Mouse (Mus musculus): Measurements from ENCODE around the gene Ppp2r2c. TPM values are rescaled to one million over a fixed set of nuclear protein-coding genes. Genes with fewer than 3 reads are reported as not detected.

Ppp2r2c gene
- polyA plus RNA-seq, 1 experiment from 2014 or later, result not detected

DNA sequence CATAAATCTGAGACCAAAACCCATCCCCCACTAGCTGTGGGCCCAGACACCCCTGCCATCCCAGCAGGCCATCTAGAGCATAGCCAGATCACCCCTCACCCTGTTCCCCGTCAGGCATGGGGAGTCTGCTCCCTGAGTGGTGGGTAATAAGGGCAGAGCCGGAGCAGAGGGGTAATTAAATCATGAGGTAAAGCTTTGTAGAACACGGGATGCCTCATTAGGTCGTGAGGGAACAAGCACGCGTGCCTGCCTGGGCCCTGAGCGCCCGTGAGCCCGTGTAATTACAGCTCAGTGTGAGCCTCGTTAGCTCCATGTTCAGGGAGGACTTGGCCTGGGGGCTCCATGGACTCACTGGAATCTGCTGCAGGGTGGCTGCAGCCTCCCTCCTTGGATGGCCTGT, 39.4 kb downstream of the Ppp2r2c start:
- Histone ChIP-seq H3K9ac (ENCODE audit: low read length) (no peak overlapping the region), H3K27ac (replicated peaks in 1 of 2; ENCODE audit: control insufficient read depth in 1 of 2, insufficient read depth in 1 of 2, low read depth in 2 of 2, low read length in 2 of 2) (no peak overlapping the region), H3K36me3 (ENCODE audit: control insufficient read depth, insufficient read depth, low read length) (no peaks in the 10 kb centered on the region), H3K4me1 (ENCODE audit: control insufficient read depth in 2 of 2, insufficient read depth in 2 of 2, low read length in 2 of 2) (no peaks in the 10 kb centered on the region), H3K9me3 (ENCODE audit: control insufficient read depth, low read length) (no peaks in the 10 kb centered on the region), H3K4me2 (ENCODE audit: low read length) (no peak overlapping the region), H3K27me3 (ENCODE audit: control insufficient read depth, insufficient read depth, low read length) (peaks cover 17% of the 10 kb centered on the region), H3K4me3 (ENCODE audit: control insufficient read depth in 1 of 2, insufficient read depth in 1 of 2, low read depth in 1 of 2, low read length in 2 of 2) (no peak overlapping the region)
- ATAC-seq (ENCODE audit: insufficient number of reproducible peaks, insufficient read depth, low FRiP score, low read depth), result no peak
- WGBS, result 60% methylated on average over 10 of the region's 10 CpGs

DNA sequence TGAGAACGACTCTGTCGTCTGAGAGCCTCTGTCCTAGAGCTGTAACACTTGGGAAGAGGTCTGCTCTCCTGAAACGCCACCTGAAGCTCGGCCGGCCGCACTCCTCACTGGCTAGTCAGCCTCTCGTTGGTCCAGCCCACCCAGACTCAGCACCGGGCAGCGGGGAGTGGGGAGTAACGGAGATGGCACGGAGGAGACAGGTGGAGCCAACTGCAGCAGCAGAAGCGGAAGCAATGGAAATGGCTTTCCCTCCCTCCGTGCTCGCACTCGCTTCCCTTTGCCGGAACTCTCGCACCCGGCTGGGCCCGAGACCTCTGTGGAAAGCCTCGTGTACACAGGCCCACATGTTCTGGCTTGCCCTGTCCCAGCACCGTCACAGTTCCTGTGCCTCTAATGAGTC, 41.2 kb downstream of the Ppp2r2c start:
- 84% methylated on average over 21 of the region's 21 CpGs for WGBS
- no peak for ATAC-seq (ENCODE audit: insufficient number of reproducible peaks, insufficient read depth, low FRiP score, low read depth)
- Histone ChIP-seq H3K27me3 (ENCODE audit: control insufficient read depth, insufficient read depth, low read length) (peaks cover 27% of the 10 kb centered on the region), H3K36me3 (ENCODE audit: control insufficient read depth, insufficient read depth, low read length) (no peaks in the 10 kb centered on the region), H3K9ac (ENCODE audit: low read length) (no peak overlapping the region), H3K4me3 (ENCODE audit: control insufficient read depth in 1 of 2, insufficient read depth in 1 of 2, low read depth in 1 of 2, low read length in 2 of 2) (no peak overlapping the region), H3K9me3 (ENCODE audit: control insufficient read depth, low read length) (no peaks in the 10 kb centered on the region), H3K4me1 (ENCODE audit: control insufficient read depth in 2 of 2, insufficient read depth in 2 of 2, low read length in 2 of 2) (no peaks in the 10 kb centered on the region), H3K4me2 (ENCODE audit: low read length) (no peak overlapping the region), H3K27ac (replicated peaks in 1 of 2; ENCODE audit: control insufficient read depth in 1 of 2, insufficient read depth in 1 of 2, low read depth in 2 of 2, low read length in 2 of 2) (no peak overlapping the region)

DNA sequence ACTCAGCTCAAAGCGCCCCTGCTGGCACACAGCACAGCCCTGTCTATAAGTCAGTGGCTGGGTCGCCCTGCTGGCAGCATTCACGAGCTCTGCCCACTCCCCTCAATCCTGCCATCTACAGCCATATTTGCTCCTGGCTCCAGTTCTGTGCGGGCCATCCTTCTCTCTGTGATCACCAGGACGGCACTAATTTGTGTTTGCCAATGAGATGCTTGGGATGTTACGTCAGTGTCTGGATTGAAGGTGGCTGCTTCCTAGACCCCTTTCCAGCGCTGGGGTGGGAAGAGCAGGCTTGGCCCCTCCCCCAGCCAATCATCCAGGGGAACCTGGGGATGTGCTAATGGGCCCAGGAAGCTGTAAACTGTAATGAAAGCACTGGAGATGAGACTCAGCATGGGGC, 42.7 kb downstream of the Ppp2r2c start:
- Histone ChIP-seq H3K9me3 (ENCODE audit: control insufficient read depth, low read length) (no peaks in the 10 kb centered on the region), H3K9ac (ENCODE audit: low read length) (no peak overlapping the region), H3K36me3 (ENCODE audit: control insufficient read depth, insufficient read depth, low read length) (no peaks in the 10 kb centered on the region), H3K27me3 (ENCODE audit: control insufficient read depth, insufficient read depth, low read length) (peaks cover 27% of the 10 kb centered on the region), H3K4me2 (ENCODE audit: low read length) (no peak overlapping the region), H3K4me1 (ENCODE audit: control insufficient read depth in 2 of 2, insufficient read depth in 2 of 2, low read length in 2 of 2) (no peaks in the 10 kb centered on the region), H3K27ac (replicated peaks in 1 of 2; ENCODE audit: control insufficient read depth in 1 of 2, insufficient read depth in 1 of 2, low read depth in 2 of 2, low read length in 2 of 2) (no peak overlapping the region), H3K4me3 (ENCODE audit: control insufficient read depth in 1 of 2, insufficient read depth in 1 of 2, low read depth in 1 of 2, low read length in 2 of 2) (no peak overlapping the region)
- no peak for ATAC-seq (ENCODE audit: insufficient number of reproducible peaks, insufficient read depth, low FRiP score, low read depth)
- 23% methylated on average over 7 of the region's 7 CpGs for WGBS

DNA sequence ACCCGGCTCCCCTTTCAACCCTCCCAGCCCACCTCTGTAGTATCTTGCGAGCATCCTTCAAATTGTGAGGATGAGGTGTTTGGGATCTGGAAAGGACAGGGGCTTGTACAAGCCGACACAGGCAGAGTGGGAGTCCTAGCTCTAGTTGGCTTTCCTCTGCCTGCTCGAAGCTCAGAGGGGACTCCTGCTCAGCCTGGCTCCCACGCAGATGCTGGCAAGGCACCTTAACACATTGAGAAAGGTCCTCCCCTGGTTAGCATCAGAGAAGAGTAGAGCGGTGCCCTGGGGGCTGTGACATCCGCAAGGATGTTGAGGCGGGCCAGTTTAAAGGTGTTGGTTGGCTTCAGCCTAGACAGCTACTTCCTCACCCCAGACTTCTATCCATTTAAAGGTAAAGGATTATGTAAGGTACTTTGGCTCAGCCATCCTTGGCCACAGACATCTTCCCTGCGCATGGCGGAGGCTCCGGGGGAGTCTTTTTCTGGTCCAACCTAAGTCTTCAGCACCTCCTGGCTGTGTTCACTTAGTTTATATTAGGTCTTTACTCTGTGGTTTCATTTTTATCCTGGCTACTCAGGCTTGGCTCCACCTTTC, 43.5 kb downstream of the Ppp2r2c start:
- H3K9me3 ChIP-seq (ENCODE audit: control insufficient read depth, low read length), result no peaks in the 10 kb centered on the region
- H3K4me3 ChIP-seq (ENCODE audit: control insufficient read depth in 1 of 2, insufficient read depth in 1 of 2, low read depth in 1 of 2, low read length in 2 of 2), result no peak overlapping the region
- no peak overlapping the region for H3K4me2 ChIP-seq (ENCODE audit: low read length)
- no peak overlapping the region for H3K27ac ChIP-seq (replicated peaks in 1 of 2; ENCODE audit: control insufficient read depth in 1 of 2, insufficient read depth in 1 of 2, low read depth in 2 of 2, low read length in 2 of 2)
- WGBS, result 46% methylated on average over 11 of the region's 11 CpGs
- ATAC-seq (ENCODE audit: insufficient number of reproducible peaks, insufficient read depth, low FRiP score, low read depth), result no peak
- no peaks in the 10 kb centered on the region for H3K36me3 ChIP-seq (ENCODE audit: control insufficient read depth, insufficient read depth, low read length)
- H3K9ac ChIP-seq (ENCODE audit: low read length), result no peak overlapping the region
- peaks cover 27% of the 10 kb centered on the region for H3K27me3 ChIP-seq (ENCODE audit: control insufficient read depth, insufficient read depth, low read length)
- no peaks in the 10 kb centered on the region for H3K4me1 ChIP-seq (ENCODE audit: control insufficient read depth in 2 of 2, insufficient read depth in 2 of 2, low read length in 2 of 2)

DNA sequence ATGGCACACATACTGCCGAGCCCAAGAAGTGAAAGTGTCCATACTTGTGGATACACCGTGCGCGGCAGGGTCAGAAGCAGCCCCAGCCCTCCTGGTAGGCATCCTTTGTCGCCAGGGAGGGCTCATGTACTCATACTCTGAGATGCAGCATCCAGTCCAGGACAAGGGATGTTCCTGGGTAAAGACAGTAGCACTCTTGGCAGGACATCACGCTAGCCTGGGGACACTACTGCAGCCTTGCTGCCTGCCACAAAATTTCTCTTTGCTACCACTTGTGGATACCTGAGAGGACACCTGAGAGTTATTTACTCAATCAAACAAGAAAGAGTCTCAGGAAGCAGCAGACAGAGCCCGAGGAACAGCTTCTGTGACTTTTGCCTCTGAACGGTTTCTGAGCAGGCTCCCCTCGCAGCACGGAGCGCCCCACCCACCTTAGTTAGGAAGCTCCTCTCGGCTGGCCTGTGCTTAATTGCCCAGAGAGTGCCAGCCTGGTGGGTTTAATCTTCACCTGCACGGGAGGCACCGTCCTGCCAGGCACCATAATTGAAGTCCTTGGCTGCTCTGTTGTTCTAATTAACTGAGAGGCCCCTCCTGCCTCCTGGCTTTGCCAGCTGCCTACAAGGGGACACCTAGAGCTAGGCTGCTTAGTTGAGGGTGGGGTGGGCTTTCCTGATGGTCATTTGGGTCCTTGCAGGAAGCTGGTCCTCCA, 44.4 kb downstream of the Ppp2r2c start:
- Histone ChIP-seq H3K4me1 (ENCODE audit: control insufficient read depth in 2 of 2, insufficient read depth in 2 of 2, low read length in 2 of 2) (no peaks in the 10 kb centered on the region), H3K27me3 (ENCODE audit: control insufficient read depth, insufficient read depth, low read length) (peaks cover 27% of the 10 kb centered on the region), H3K9ac (ENCODE audit: low read length) (no peak overlapping the region), H3K4me3 (ENCODE audit: control insufficient read depth in 1 of 2, insufficient read depth in 1 of 2, low read depth in 1 of 2, low read length in 2 of 2) (no peak overlapping the region), H3K4me2 (ENCODE audit: low read length) (no peak overlapping the region), H3K27ac (replicated peaks in 1 of 2; ENCODE audit: control insufficient read depth in 1 of 2, insufficient read depth in 1 of 2, low read depth in 2 of 2, low read length in 2 of 2) (no peak overlapping the region), H3K9me3 (ENCODE audit: control insufficient read depth, low read length) (no peaks in the 10 kb centered on the region), H3K36me3 (ENCODE audit: control insufficient read depth, insufficient read depth, low read length) (no peaks in the 10 kb centered on the region)
- ATAC-seq (ENCODE audit: insufficient number of reproducible peaks, insufficient read depth, low FRiP score, low read depth), result no peak
- 53% methylated on average over 14 of the region's 14 CpGs for WGBS

DNA sequence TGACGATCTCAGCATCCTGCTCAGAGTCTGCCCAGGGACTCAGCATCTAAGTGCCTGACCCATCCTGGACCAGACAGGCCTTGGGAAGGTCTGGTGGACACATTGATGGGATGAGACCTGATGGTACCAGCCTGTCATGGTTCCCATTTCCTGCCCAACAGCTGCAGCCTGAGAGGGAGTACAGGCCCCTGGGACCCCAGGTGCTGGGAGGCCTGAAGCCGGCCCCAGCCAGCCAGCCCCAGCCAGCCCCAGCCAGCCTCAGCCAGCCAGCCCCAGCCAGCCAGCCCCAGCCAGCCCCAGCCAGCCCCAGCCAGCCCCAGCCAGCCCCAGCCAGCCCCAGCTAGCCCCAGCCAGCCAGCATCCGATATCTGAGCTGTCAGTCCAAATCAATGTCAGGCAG, 46.9 kb downstream of the Ppp2r2c start:
- Histone ChIP-seq H3K4me1 (ENCODE audit: control insufficient read depth in 2 of 2, insufficient read depth in 2 of 2, low read length in 2 of 2) (peaks cover 0 to 2% of the 10 kb centered on the region in 2 experiments; a peak in 1 of 4 replicates), H3K4me2 (ENCODE audit: low read length) (no peak overlapping the region), H3K9me3 (ENCODE audit: control insufficient read depth, low read length) (no peaks in the 10 kb centered on the region), H3K27ac (replicated peaks in 1 of 2; ENCODE audit: control insufficient read depth in 1 of 2, insufficient read depth in 1 of 2, low read depth in 2 of 2, low read length in 2 of 2) (no peak overlapping the region), H3K27me3 (ENCODE audit: control insufficient read depth, insufficient read depth, low read length) (peaks cover 27% of the 10 kb centered on the region), H3K9ac (ENCODE audit: low read length) (no peak overlapping the region), H3K4me3 (ENCODE audit: control insufficient read depth in 1 of 2, insufficient read depth in 1 of 2, low read depth in 1 of 2, low read length in 2 of 2) (no peak overlapping the region), H3K36me3 (ENCODE audit: control insufficient read depth, insufficient read depth, low read length) (no peaks in the 10 kb centered on the region)
- no peak for ATAC-seq (ENCODE audit: insufficient number of reproducible peaks, insufficient read depth, low FRiP score, low read depth)
- WGBS, result 50% methylated on average over 3 of the region's 3 CpGs

DNA sequence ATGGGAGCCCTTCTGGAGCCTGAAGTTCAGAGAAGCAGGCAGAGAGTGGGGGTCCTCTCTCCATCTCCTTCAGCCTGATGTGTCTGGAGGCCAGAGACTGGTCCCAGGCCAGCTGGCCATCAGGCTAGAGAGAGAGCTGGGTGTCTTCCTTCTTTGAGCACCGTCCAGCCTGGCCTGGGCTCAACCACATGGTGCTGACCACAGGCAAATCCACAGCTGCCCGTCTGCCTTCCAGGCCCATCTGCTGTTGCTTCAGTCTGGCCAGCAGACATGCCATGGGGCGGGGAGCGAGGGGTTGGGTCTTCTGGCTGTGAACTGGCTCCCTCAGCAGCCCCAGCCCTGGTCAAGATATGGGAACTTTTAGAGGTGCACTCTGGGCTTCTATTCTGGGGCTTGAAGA, 48.3 kb downstream of the Ppp2r2c start:
- H3K27me3 ChIP-seq (ENCODE audit: control insufficient read depth, insufficient read depth, low read length), result peaks cover 22% of the 10 kb centered on the region
- H3K4me2 ChIP-seq (ENCODE audit: low read length), result no peak overlapping the region
- ATAC-seq (ENCODE audit: insufficient number of reproducible peaks, insufficient read depth, low FRiP score, low read depth), result no peak
- H3K9ac ChIP-seq (ENCODE audit: low read length), result no peak overlapping the region
- H3K4me3 ChIP-seq (ENCODE audit: control insufficient read depth in 1 of 2, insufficient read depth in 1 of 2, low read depth in 1 of 2, low read length in 2 of 2), result no peak overlapping the region
- no peaks in the 10 kb centered on the region for H3K9me3 ChIP-seq (ENCODE audit: control insufficient read depth, low read length)
- H3K36me3 ChIP-seq (ENCODE audit: control insufficient read depth, insufficient read depth, low read length), result no peaks in the 10 kb centered on the region
- WGBS, result 81% methylated on average over 4 of the region's 4 CpGs
- H3K27ac ChIP-seq (replicated peaks in 1 of 2; ENCODE audit: control insufficient read depth in 1 of 2, insufficient read depth in 1 of 2, low read depth in 2 of 2, low read length in 2 of 2), result no peak overlapping the region
- peaks cover 0 to 2% of the 10 kb centered on the region in 2 experiments; a peak in 1 of 4 replicates for H3K4me1 ChIP-seq (ENCODE audit: control insufficient read depth in 2 of 2, insufficient read depth in 2 of 2, low read length in 2 of 2)

DNA sequence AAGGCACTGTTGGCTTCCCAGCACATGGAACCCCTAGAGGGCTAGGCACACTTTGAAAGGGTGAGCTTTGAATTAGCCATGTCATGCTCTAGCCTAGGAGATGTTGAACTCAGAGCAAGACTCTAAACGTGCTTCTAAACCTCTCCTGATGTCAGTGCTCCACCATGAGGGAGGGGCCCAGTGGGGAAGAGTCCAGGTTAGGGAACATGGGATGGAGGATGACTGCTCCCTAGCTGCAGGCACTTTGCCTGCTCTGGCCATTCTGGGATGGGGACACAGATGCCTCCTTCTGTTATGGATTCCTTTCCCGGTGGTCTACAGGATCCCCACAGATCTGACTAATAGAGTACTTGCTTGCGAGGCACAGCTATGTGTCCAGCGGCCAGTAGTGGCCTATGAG, 48.9 kb downstream of the Ppp2r2c start:
- peaks cover 15% of the 10 kb centered on the region for H3K27me3 ChIP-seq (ENCODE audit: control insufficient read depth, insufficient read depth, low read length)
- H3K9ac ChIP-seq (ENCODE audit: low read length), result no peak overlapping the region
- 64% methylated on average over 4 of the region's 4 CpGs for WGBS
- no peak for ATAC-seq (ENCODE audit: insufficient number of reproducible peaks, insufficient read depth, low FRiP score, low read depth)
- H3K4me3 ChIP-seq (ENCODE audit: control insufficient read depth in 1 of 2, insufficient read depth in 1 of 2, low read depth in 1 of 2, low read length in 2 of 2), result no peak overlapping the region
- H3K4me2 ChIP-seq (ENCODE audit: low read length), result no peak overlapping the region
- H3K36me3 ChIP-seq (ENCODE audit: control insufficient read depth, insufficient read depth, low read length), result no peaks in the 10 kb centered on the region
- peaks cover 0 to 2% of the 10 kb centered on the region in 2 experiments; a peak in 1 of 4 replicates for H3K4me1 ChIP-seq (ENCODE audit: control insufficient read depth in 2 of 2, insufficient read depth in 2 of 2, low read length in 2 of 2)
- H3K27ac ChIP-seq (replicated peaks in 1 of 2; ENCODE audit: control insufficient read depth in 1 of 2, insufficient read depth in 1 of 2, low read depth in 2 of 2, low read length in 2 of 2), result no peak overlapping the region
- no peaks in the 10 kb centered on the region for H3K9me3 ChIP-seq (ENCODE audit: control insufficient read depth, low read length)
